ENCODE assay signal across 23 mouse cellular contexts in genomic region chr1:194482717-194483059, GRCm38 (mm10).
A peak's percentile ranks its signal among the peaks of the same experiment; 100 is the strongest.
DNase-seq lines count a peak whose midpoint lies in the region; ATAC-seq and TF ChIP-seq lines count a peak whose summit lies in the region.
"Had no signal": no experiment of that assay in that cellular context is flagged by ENCODE, and none has a peak within 500 bp of the region (broad histone marks: within the 10 kb centered on the region; RNA-seq: fewer than 3 reads in every experiment).

No protein-coding gene starts in this region.

- peak; percentile 99 for DNase-seq in liver, adult 2 months (ENCODE audit: extremely low read depth, low read depth, low spot score)
- no peak for DNase-seq in liver
- DNase-seq in cerebellum, postnatal 4 days (ENCODE audit: low spot score in 2 of 2), result no peak
- DNase-seq in limb, embryonic 10.5 days (ENCODE audit: low spot score), result no peak
- no peak for DNase-seq in cerebellum, postnatal 14 days
- DNase-seq: cerebellum, adult 18-20 months; cerebellum, adult 9-10 months; cerebellum, postnatal 25 days; embryo, embryonic 11 days; gastrocnemius, postnatal 36 days had no signal

- no peak overlapping the region for H3K4me3 ChIP-seq in liver, adult 2 months (ENCODE audit: insufficient read depth, low read depth, low read length)
- no peak overlapping the region for H3K4me3 ChIP-seq in liver, embryonic 15.5 days (replicated peaks)
- H3K4me3 ChIP-seq in olfactory bulb, adult 2 months (ENCODE audit: insufficient read depth, low read depth, low read length), result no peak overlapping the region
- H3K4me3 ChIP-seq in limb, embryonic 10.5 days, result no peak overlapping the region
- H3K4me3 ChIP-seq: embryonic facial prominence, embryonic 10.5 days; embryonic facial prominence, embryonic 13.5 days; erythroblast, embryonic 14.5 days; forebrain, embryonic 12.5 days; forebrain, embryonic 15.5 days; heart, adult 2 months; heart, embryonic 10.5 days; heart, embryonic 13.5 days; hindbrain, embryonic 12.5 days; hindbrain, embryonic 15.5 days had no signal

- TF ChIP-seq POLR2A in liver, adult 2 months (IDR thresholded peaks at IDR 0.05; ENCODE audit: extremely low read depth, insufficient read depth, low read length), result no peak
- no peak for TF ChIP-seq POLR2A in olfactory bulb, adult 2 months (IDR thresholded peaks at IDR 0.05; ENCODE audit: insufficient read depth, low read depth, low read length)

- peaks cover 10% of the 10 kb centered on the region for H3K4me1 ChIP-seq in liver, adult 2 months (ENCODE audit: control insufficient read depth, insufficient read depth, low read length)
- H3K4me1 ChIP-seq in liver, embryonic 15.5 days (replicated peaks), result no peaks in the 10 kb centered on the region; the same call in 1 of the 2 replicates
- no peaks in the 10 kb centered on the region for H3K4me1 ChIP-seq in olfactory bulb, adult 2 months (ENCODE audit: control insufficient read depth, insufficient read depth, low read length)
- H3K4me1 ChIP-seq in limb, embryonic 10.5 days, result no peaks in the 10 kb centered on the region
- H3K4me1 ChIP-seq: embryonic facial prominence, embryonic 10.5 days; embryonic facial prominence, embryonic 13.5 days; forebrain, embryonic 12.5 days; hindbrain, embryonic 12.5 days; hindbrain, embryonic 15.5 days had no signal

- H3K36me3 ChIP-seq in liver, adult 2 months (ENCODE audit: control insufficient read depth, insufficient read depth, low read length), result no peaks in the 10 kb centered on the region
- H3K36me3 ChIP-seq in liver, embryonic 15.5 days (replicated peaks), result no peaks in the 10 kb centered on the region
- H3K36me3 ChIP-seq in limb, embryonic 10.5 days, result no peaks in the 10 kb centered on the region
- H3K36me3 ChIP-seq: embryonic facial prominence, embryonic 10.5 days; embryonic facial prominence, embryonic 13.5 days; forebrain, embryonic 12.5 days; forebrain, embryonic 15.5 days; heart, embryonic 10.5 days; heart, embryonic 13.5 days; hindbrain, embryonic 12.5 days; hindbrain, embryonic 15.5 days had no signal

- no peak overlapping the region for H3K4me2 ChIP-seq in liver, embryonic 15.5 days
- H3K4me2 ChIP-seq: embryonic facial prominence, embryonic 13.5 days; forebrain, embryonic 12.5 days; forebrain, embryonic 15.5 days; heart, embryonic 13.5 days; hindbrain, embryonic 12.5 days; hindbrain, embryonic 15.5 days had no signal

- no peaks in the 10 kb centered on the region for H3K9me3 ChIP-seq in liver, embryonic 15.5 days (replicated peaks)
- H3K9me3 ChIP-seq in limb, embryonic 10.5 days (replicated peaks), result no peaks in the 10 kb centered on the region
- H3K9me3 ChIP-seq: embryonic facial prominence, embryonic 10.5 days; embryonic facial prominence, embryonic 13.5 days; forebrain, embryonic 12.5 days; forebrain, embryonic 15.5 days; heart, embryonic 10.5 days; heart, embryonic 13.5 days; hindbrain, embryonic 12.5 days; hindbrain, embryonic 15.5 days had no signal

- peak overlapping the region; percentile 84 for H3K27ac ChIP-seq in liver, adult 2 months (replicated peaks; ENCODE audit: insufficient read depth, low read depth, low read length)
- H3K27ac ChIP-seq in liver, embryonic 15.5 days (replicated peaks), result peak overlapping the region; percentile 34; the same call in 1 of the 2 replicates
- H3K27ac ChIP-seq in olfactory bulb, adult 2 months (ENCODE audit: insufficient read depth, low read depth, low read length), result 0 out of 2 replicates have a peak overlapping the region, but pooled peaks have one; percentile 5
- no peak overlapping the region for H3K27ac ChIP-seq in limb, embryonic 10.5 days
- H3K27ac ChIP-seq: embryonic facial prominence, embryonic 10.5 days; embryonic facial prominence, embryonic 13.5 days; forebrain, embryonic 12.5 days; forebrain, embryonic 15.5 days; heart, adult 2 months; heart, embryonic 10.5 days; heart, embryonic 13.5 days; hindbrain, embryonic 12.5 days; hindbrain, embryonic 15.5 days had no signal

- no peak for TF ChIP-seq CTCF in liver, adult 2 months (IDR thresholded peaks at IDR 0.05; ENCODE audit: low read depth, low read length)
- no peak for TF ChIP-seq CTCF in olfactory bulb, adult 2 months (IDR thresholded peaks at IDR 0.05; ENCODE audit: insufficient read depth, low read depth, low read length)

- H3K79me2 ChIP-seq in liver, adult 2 months (ENCODE audit: control insufficient read depth, insufficient read depth, low read length), result no peaks in the 10 kb centered on the region

- H3K27me3 ChIP-seq in liver, adult 2 months (ENCODE audit: control insufficient read depth, insufficient read depth, low read length), result no peaks in the 10 kb centered on the region
- no peaks in the 10 kb centered on the region for H3K27me3 ChIP-seq in liver, embryonic 15.5 days
- H3K27me3 ChIP-seq in limb, embryonic 10.5 days (ENCODE audit: low read depth, poor library complexity, severe bottlenecking), result no peaks in the 10 kb centered on the region
- H3K27me3 ChIP-seq: embryonic facial prominence, embryonic 13.5 days; forebrain, embryonic 12.5 days; forebrain, embryonic 15.5 days; heart, embryonic 13.5 days; hindbrain, embryonic 12.5 days; hindbrain, embryonic 15.5 days had no signal

- no peak overlapping the region for H3K9ac ChIP-seq in liver, adult 2 months (ENCODE audit: low read depth, low read length)
- H3K9ac ChIP-seq in liver, embryonic 15.5 days, result no peak overlapping the region
- H3K9ac ChIP-seq: embryonic facial prominence, embryonic 13.5 days; forebrain, embryonic 12.5 days; forebrain, embryonic 15.5 days; heart, embryonic 13.5 days; hindbrain, embryonic 12.5 days; hindbrain, embryonic 15.5 days had no signal

- ATAC-seq in liver, embryonic 15.5 days (ENCODE audit: insufficient read depth), result peak; percentile 60
- ATAC-seq: activated CD4-positive, CD25-positive, alpha-beta regulatory T cell, adult 4 months; forebrain, embryonic 15.5 days had no signal
